Mouse (Mus musculus) intestine, postnatal 0 days (tissue): ENCODE results near the gene Extl1. TPM values are rescaled to one million over a fixed set of nuclear protein-coding genes. Genes with fewer than 3 reads are reported as not detected.

Experiments
- ATAC-seq: fragments of 200-750 bp; cut with Nextera tagmentation; 2 replicates; pipeline ENCODE4 v1.8.0; 2017; ENCODE audit warnings: mild to moderate bottlenecking, moderate TSS enrichment, moderate library complexity
- H3K27ac ChIP-seq: fragments of 300-500 bp; sonication (generic); 2 replicates; pipeline ENCODE4 v1.5.1; 2014; ENCODE audit warnings: mild to moderate bottlenecking, low read depth, low read length, moderate library complexity
- H3K27me3 ChIP-seq: fragments of 300-500 bp; sonication (generic); replicated peaks from 2 replicates; pipeline ENCODE4 v1.6.1; 2014; ENCODE audit warnings: low read length, mixed read lengths; ENCODE audit not compliant: control insufficient read depth, insufficient read depth
- H3K36me3 ChIP-seq: fragments of 300-500 bp; sonication (generic); 2 replicates; pipeline ENCODE4 v1.6.1; 2014; ENCODE audit warnings: mild to moderate bottlenecking, moderate library complexity; ENCODE audit not compliant: control insufficient read depth, insufficient read depth
- H3K4me1 ChIP-seq: fragments of 300-500 bp; sonication (generic); replicated peaks from 2 replicates; pipeline ENCODE4 v1.6.1; 2014; ENCODE audit warnings: antibody characterized with exemption, low read length, mixed read lengths; ENCODE audit not compliant: control insufficient read depth, insufficient read depth
- H3K4me2 ChIP-seq: fragments of 300-500 bp; sonication (generic); replicated peaks from 2 replicates; pipeline ENCODE4 v1.6.1; 2014; ENCODE audit warnings: low read depth, mild to moderate bottlenecking, moderate library complexity
- H3K4me3 ChIP-seq: fragments of 300-500 bp; sonication (generic); 2 replicates; pipeline ENCODE4 v1.5.1; 2014; ENCODE audit warnings: low read depth, low read length
- H3K9ac ChIP-seq: fragments of 300-500 bp; sonication (generic); 2 replicates; pipeline ENCODE4 v1.6.1; 2014; ENCODE audit warnings: mild to moderate bottlenecking, low read depth, low read length
- H3K9me3 ChIP-seq: fragments of 300-500 bp; sonication (generic); 2 replicates; pipeline ENCODE4 v1.6.1; 2016; ENCODE audit warnings: mixed run types; ENCODE audit not compliant: control insufficient read depth
- CTCF ChIP-seq: sonication (generic); IDR thresholded peaks from 2 replicates; pipeline ENCODE4 v1.5.1; 2016; ENCODE audit warnings: low read depth, mild to moderate bottlenecking, control low read depth, antibody characterized with exemption, moderate library complexity
- WGBS: fragments of 180-500 bp; shearing (Covaris S2); extraction: QIAGEN DNeasy Blood & Tissue Kit; methylation state at CpG from one replicate; pipeline ENCODE4 v1.1.7; 2014; 5-methylcytosine and 5-hydroxymethylcytosine counted together
- polyA plus RNA-seq: library from polyadenylated mRNA; unstranded; fragments of >200 nt; fragmentation: Nextera tagmentation; extraction: Ambion mirVana; gene quantifications from 2 replicates; pipeline ENCODE4 v1.2.1, GENCODE M21; 2015

Extl1 gene
- polyA plus RNA-seq, 1 experiment from 2014 or later, result 1.2 TPM

GRCm38 (mm10) chr4:134316390-134316789 is 67.3 kb downstream of the Extl1 start:
- Histone ChIP-seq H3K27me3 (no peaks in the 10 kb centered on the region), H3K4me1 (no peaks in the 10 kb centered on the region), H3K9ac (no peak overlapping the region), H3K4me2 (no peak overlapping the region), H3K9me3 (no peaks in the 10 kb centered on the region), H3K27ac (no peak overlapping the region), H3K36me3 (no peaks in the 10 kb centered on the region), H3K4me3 (no peak overlapping the region)
- ATAC-seq, result peak; percentile 53; the same call in 1 of the 2 replicates
- 42% methylated on average over 16 of the region's 16 CpGs for WGBS
- TF ChIP-seq CTCF, result no peak

DNA sequence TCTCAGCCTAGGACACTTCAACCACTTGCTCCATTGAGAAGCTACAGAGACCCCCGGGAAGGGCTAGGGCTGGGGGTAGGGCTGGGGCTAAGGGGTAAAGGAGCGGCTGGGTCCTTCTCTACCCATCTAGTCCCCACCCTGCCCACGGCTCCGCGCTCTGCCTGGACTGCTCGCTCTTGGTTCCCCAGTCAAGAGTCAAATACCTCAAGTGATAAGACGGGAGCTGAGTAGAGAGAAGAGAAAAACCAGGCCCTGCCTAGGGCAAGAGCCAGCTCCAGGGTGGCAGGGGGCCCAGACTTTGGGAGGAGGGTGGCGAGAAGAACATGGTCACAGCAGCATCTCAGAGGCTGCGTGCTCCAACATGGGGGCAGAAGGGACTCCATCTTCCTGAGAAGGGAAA is 68.2 kb downstream of the Extl1 start:
- H3K27me3 ChIP-seq, result no peaks in the 10 kb centered on the region
- no peaks in the 10 kb centered on the region for H3K4me1 ChIP-seq
- WGBS, result 71% methylated on average over 9 of the region's 9 CpGs
- no peak overlapping the region for H3K9ac ChIP-seq
- no peak for ATAC-seq
- no peak overlapping the region for H3K4me3 ChIP-seq
- H3K4me2 ChIP-seq, result no peak overlapping the region
- H3K27ac ChIP-seq, result no peak overlapping the region
- no peaks in the 10 kb centered on the region for H3K9me3 ChIP-seq
- no peak for TF ChIP-seq CTCF
- H3K36me3 ChIP-seq, result no peaks in the 10 kb centered on the region

DNA sequence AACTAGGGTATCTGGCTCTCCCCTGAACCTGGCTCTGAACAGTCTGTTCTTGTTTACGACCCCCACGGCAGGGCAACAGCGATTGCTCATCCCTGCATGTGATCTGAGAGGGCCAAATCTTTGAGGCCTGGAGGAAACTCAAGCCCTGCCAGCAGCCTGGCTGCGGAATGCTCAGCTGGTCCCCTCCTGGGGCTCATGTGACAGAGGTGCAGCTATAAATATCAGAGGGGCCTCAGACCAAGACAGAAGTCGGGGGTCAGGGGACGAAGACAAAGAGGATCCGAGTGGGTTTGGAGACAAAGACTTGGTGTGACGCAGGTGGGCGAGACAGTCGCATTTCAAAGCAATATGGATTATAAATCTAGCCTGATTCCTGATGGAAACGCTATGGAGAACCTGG is 68.8 kb downstream of the Extl1 start, which contains the start of gene Trim63:
Trim63 (plus strand) TSS at position 245 of the 400 bp plus-strand sequence.
- H3K27ac ChIP-seq, result no peak within 1 kb of the TSS
- no peak within 1 kb of the TSS for H3K4me2 ChIP-seq
- 43% methylated on average over 11 of the region's 11 CpGs for WGBS
- no peak within 1 kb of the TSS for H3K4me3 ChIP-seq
- no peak for ATAC-seq
- H3K4me1 ChIP-seq, result no peaks in the 10 kb centered on the region
- H3K27me3 ChIP-seq, result no peaks in the 10 kb centered on the region
- H3K36me3 ChIP-seq, result no peaks in the 10 kb centered on the region
- no peak within 1 kb of the TSS for H3K9ac ChIP-seq
- H3K9me3 ChIP-seq, result no peaks in the 10 kb centered on the region
- no peak for TF ChIP-seq CTCF

- H3K9me3 ChIP-seq, result no peaks in the 10 kb centered on the region
- H3K4me3 ChIP-seq, result no peak overlapping the region
- H3K4me1 ChIP-seq, result no peaks in the 10 kb centered on the region
- WGBS, result 83% methylated on average over 4 of the region's 4 CpGs
- no peak overlapping the region for H3K9ac ChIP-seq
- H3K27me3 ChIP-seq, result no peaks in the 10 kb centered on the region
- H3K4me2 ChIP-seq, result no peak overlapping the region
- no peaks in the 10 kb centered on the region for H3K36me3 ChIP-seq
- no peak overlapping the region for H3K27ac ChIP-seq
- ATAC-seq, result no peak
- no peak for TF ChIP-seq CTCF
These were observed 69.5 kb downstream of the Extl1 start for GRCm38 (mm10) chr4:134314081-134314655.

GRCm38 (mm10) chr4:134312901-134313300 is 70.7 kb downstream of the Extl1 start:
- H3K27me3 ChIP-seq, result no peaks in the 10 kb centered on the region
- WGBS, result 93% methylated on average over 6 of the region's 6 CpGs
- ATAC-seq, result no peak
- H3K4me2 ChIP-seq, result no peak overlapping the region
- H3K9ac ChIP-seq, result no peak overlapping the region
- no peak overlapping the region for H3K27ac ChIP-seq
- H3K9me3 ChIP-seq, result no peaks in the 10 kb centered on the region
- no peak overlapping the region for H3K4me3 ChIP-seq
- peak; percentile 63 for TF ChIP-seq CTCF
- H3K4me1 ChIP-seq, result no peaks in the 10 kb centered on the region
- H3K36me3 ChIP-seq, result no peaks in the 10 kb centered on the region

DNA sequence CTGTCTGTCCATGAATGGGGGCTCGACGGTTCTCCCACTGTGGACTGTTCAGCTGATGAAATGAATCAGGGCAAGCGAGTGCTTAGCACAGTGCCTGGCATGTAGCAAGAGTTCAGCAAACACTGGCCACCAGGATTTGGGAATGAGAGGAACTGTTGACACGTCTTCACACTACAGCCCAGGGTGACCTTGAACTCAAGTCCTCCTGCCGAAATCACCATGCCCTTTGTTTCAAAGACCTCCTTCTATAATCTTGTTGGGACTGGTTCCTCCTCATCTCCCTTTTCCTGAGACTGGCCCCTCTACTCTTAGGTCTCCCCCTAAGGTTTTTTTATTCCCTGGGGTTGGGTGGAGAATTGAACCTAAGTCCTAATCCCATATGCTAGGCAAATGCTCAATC is 71.3 kb downstream of the Extl1 start:
- Histone ChIP-seq H3K9ac (no peak overlapping the region), H3K27ac (no peak overlapping the region), H3K4me3 (no peak overlapping the region), H3K9me3 (no peaks in the 10 kb centered on the region), H3K36me3 (no peaks in the 10 kb centered on the region), H3K4me1 (0 out of 2 replicates have a peak, but pooled peaks cover 2% of the 10 kb centered on the region), H3K27me3 (no peaks in the 10 kb centered on the region), H3K4me2 (no peak overlapping the region)
- no peak for TF ChIP-seq CTCF
- WGBS, result 89% methylated on average over 5 of the region's 5 CpGs
- no peak for ATAC-seq
